Mouse (Mus musculus) heart, postnatal 10 days (tissue): Measurements from ENCODE around the gene Sugp2. TPM values are rescaled to one million over a fixed set of nuclear protein-coding genes. Genes with fewer than 3 reads are reported as not detected.

ENCODE experiments used
- DNase-seq, 2 experiments: peaks; one replicate each; pipeline ENCODE4 v3.0.0; 2021
- intact Hi-C: fragments of 180-260 bp; cut with DNase I; formaldehyde crosslinking; loops from one replicate; pipeline ENCODE4 v1.15.1; 2025
- total RNA-seq, 2 experiments: library from RNA; stranded (reverse); gene quantifications; 2 replicates each; pipeline ENCODE4 v1.2.3; 2021

Gene Sugp2
- total RNA-seq, 2 experiments from 2014 or later = 42.9 to 47.8 TPM

DNA sequence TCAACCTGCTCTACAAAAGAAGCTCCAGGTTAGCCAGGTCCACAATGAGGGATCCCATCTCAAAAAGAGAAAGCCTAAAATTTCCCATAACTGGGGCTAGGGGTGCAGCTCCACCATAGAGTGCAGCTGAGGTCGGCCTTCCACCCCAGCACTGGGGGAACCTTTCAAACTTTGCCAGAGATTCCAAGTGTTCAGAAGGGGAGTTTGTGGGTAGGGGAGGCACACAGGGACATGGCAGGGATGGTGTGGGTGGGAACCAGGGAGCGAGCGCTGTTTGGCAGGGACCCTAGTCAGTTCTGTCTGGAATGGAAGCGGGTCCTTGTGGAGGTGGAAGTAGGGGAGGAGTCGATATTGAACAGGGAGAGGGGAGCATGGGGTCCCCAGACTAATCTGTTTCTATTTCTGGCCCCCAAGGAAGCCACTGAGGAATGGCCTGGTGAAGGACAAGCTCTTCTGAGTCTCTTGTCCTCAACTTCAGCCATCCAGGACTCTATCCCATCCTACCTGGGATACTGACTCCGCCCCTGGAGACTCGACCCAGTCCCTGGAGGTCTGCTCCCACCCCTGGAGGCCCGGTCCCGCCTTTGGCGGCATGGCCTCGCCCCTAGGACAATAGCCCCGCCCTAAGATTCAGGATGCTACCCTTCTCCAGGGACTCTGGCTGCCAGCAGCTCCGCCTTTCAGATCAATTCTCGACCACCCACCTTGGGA, 95.3 kb downstream of the Sugp2 start, which contains the start of gene Gdf1:
TSS of gene Gdf1 (plus strand) at position 694 of the 711 bp plus-strand sequence.
- intact Hi-C loops = no loop called here
- no peak for DNase-seq

Other genes starting within 250 kb of the Sugp2 start
- 10 to 100 TPM; 62.1 to 63.1 TPM for gene Gatad2a, start 237.8 kb upstream of the Sugp2 start, total RNA-seq
- gene Mau2, start 191.5 kb upstream of the Sugp2 start, total RNA-seq = 10 to 100 TPM; 43.3 to 44.2 TPM
- 10 to 100 TPM; 23.2 to 23.9 TPM for gene Sugp1, start 191.4 kb upstream of the Sugp2 start, total RNA-seq
- under 1 TPM; 0.77 to 0.94 TPM for gene Tm6sf2, start 161.3 kb upstream of the Sugp2 start, total RNA-seq
- gene Hapln4, start 150.8 kb upstream of the Sugp2 start, total RNA-seq = not detected
- under 1 TPM in 1 of 2 experiments, not detected in 1; 0.19 TPM for gene Ncan, start 113.4 kb upstream of the Sugp2 start, total RNA-seq
- 10 to 100 TPM; 10.9 to 12.8 TPM for gene Nr2c2ap, start 102.9 kb upstream of the Sugp2 start, total RNA-seq
- gene Rfxank, start 95.1 kb upstream of the Sugp2 start, total RNA-seq = 10 to 100 TPM; 20.7 to 22.4 TPM
- gene Borcs8, start 94.7 kb upstream of the Sugp2 start, total RNA-seq = 10 to 100 TPM; 30.3 TPM
- under 1 TPM; 0.38 to 0.45 TPM for gene Mef2b, start 94.5 kb upstream of the Sugp2 start, total RNA-seq
- gene Tmem161a, start 61.9 kb upstream of the Sugp2 start, total RNA-seq = 100 to 1,000 TPM in 1 of 2 experiments, 10 to 100 TPM in 1; 88.3 to 103 TPM
- gene Slc25a42, start 21.9 kb upstream of the Sugp2 start, total RNA-seq = 10 to 100 TPM; 43.0 to 48.6 TPM
- 1 to 10 TPM; 8.9 to 9.2 TPM for gene Armc6, start 240 bp downstream of the Sugp2 start, total RNA-seq
- 10 to 100 TPM; 25.6 to 28.2 TPM for gene Homer3, start 48.6 kb downstream of the Sugp2 start, total RNA-seq
- gene Ddx49, start 68.3 kb downstream of the Sugp2 start, total RNA-seq = 10 to 100 TPM; 33.1 to 33.5 TPM
- 100 to 1,000 TPM; 160 to 173 TPM for gene Cope, start 68.3 kb downstream of the Sugp2 start, total RNA-seq
- gene Cers1, start 81.5 kb downstream of the Sugp2 start, total RNA-seq = under 1 TPM; 0.57 to 0.67 TPM
- under 1 TPM in 1 of 2 experiments, not detected in 1; 0.20 TPM for gene Gdf1, start 95.6 kb downstream of the Sugp2 start, total RNA-seq
- 10 to 100 TPM; 40.8 to 48.8 TPM for gene Upf1, start 119.1 kb downstream of the Sugp2 start, total RNA-seq
- gene Comp, start 139.3 kb downstream of the Sugp2 start, total RNA-seq = 1 to 10 TPM; 2.4 to 3.4 TPM
- 10 to 100 TPM; 11.0 to 15.6 TPM for gene Crtc1, start 205.4 kb downstream of the Sugp2 start, total RNA-seq
- gene Klhl26, start 242.7 kb downstream of the Sugp2 start, total RNA-seq = 1 to 10 TPM; 8.4 to 8.9 TPM